Mouse (Mus musculus) ES-E14 (cell line): ENCODE data around the gene Man2b2.

Experiments used
- CHD2 ChIP-seq: IDR thresholded peaks from 2 replicates; pipeline ENCODE4 v1.6.1; 2014; ENCODE audit warnings: mild to moderate bottlenecking, low read depth, low read length, inconsistent platforms
- HCFC1 ChIP-seq: IDR thresholded peaks from 2 replicates; pipeline ENCODE4 v1.6.1; 2012; ENCODE audit warnings: low read length, inconsistent platforms, borderline replicate concordance; ENCODE audit not compliant: insufficient read depth
- ZC3H11A ChIP-seq: IDR thresholded peaks from 2 replicates; pipeline ENCODE4 v1.6.1; 2012; ENCODE audit warnings: low read depth, mild to moderate bottlenecking, inconsistent platforms, low read length, borderline replicate concordance

- no peak for TF ChIP-seq ZC3H11A
- no peak for TF ChIP-seq HCFC1
- no peak for TF ChIP-seq CHD2
Measured at GRCm38 (mm10) chr5:36877641-36878040, 47.2 kb upstream of the Man2b2 start.
